Mouse (Mus musculus) A20 (cell line): ENCODE results near the gene E330017A01Rik.
"Not testable (repeated sequence)": the region's sequence is repeated elsewhere in the genome, so short reads cannot be mapped to it uniquely, and the experiment has no call there.

Experiments
- DNase-seq: peaks from one replicate; pipeline ENCODE4 v3.0.0-alpha.2; 2011; ENCODE audit warnings: low read depth, low spot score

E330017A01Rik gene

GRCm38 (mm10) chr16:58638689-58639175, at the start of gene E330017A01Rik:
Gene E330017A01Rik, minus strand, starts transcription at chr16:58638739.
- no peak for DNase-seq

GRCm38 (mm10) chr16:58685548-58686537, 47.3 kb upstream of the E330017A01Rik start:
- peak; percentile 85 for DNase-seq

GRCm38 (mm10) chr16:58684537-58684936, 46.0 kb upstream of the E330017A01Rik start:
- peak; percentile 51 for DNase-seq

- DNase-seq: no peak
Observed at GRCm38 (mm10) chr16:58683911-58684310, 45.4 kb upstream of the E330017A01Rik start.

GRCm38 (mm10) chr16:58682870-58683269, 44.3 kb upstream of the E330017A01Rik start:
- DNase-seq: no peak

GRCm38 (mm10) chr16:58682046-58682445, 43.5 kb upstream of the E330017A01Rik start:
- DNase-seq: no peak

- no peak for DNase-seq
Observed at GRCm38 (mm10) chr16:58678660-58679059, 40.1 kb upstream of the E330017A01Rik start.

GRCm38 (mm10) chr16:58677491-58677890, 39.0 kb upstream of the E330017A01Rik start:
- no peak for DNase-seq

GRCm38 (mm10) chr16:58676633-58677032, 38.1 kb upstream of the E330017A01Rik start:
- no peak for DNase-seq

GRCm38 (mm10) chr16:58676156-58676555, 37.6 kb upstream of the E330017A01Rik start:
- no peak for DNase-seq

- no peak for DNase-seq
Observed at GRCm38 (mm10) chr16:58675256-58675655, 36.7 kb upstream of the E330017A01Rik start.

GRCm38 (mm10) chr16:58673811-58674410, 35.4 kb upstream of the E330017A01Rik start:
- DNase-seq: no peak

GRCm38 (mm10) chr16:58672396-58672795, 33.9 kb upstream of the E330017A01Rik start:
- no peak for DNase-seq

- DNase-seq: no peak
Observed at GRCm38 (mm10) chr16:58671212-58671985, 32.9 kb upstream of the E330017A01Rik start.

GRCm38 (mm10) chr16:58670643-58671042, 32.1 kb upstream of the E330017A01Rik start:
- peak; percentile 65 for DNase-seq

GRCm38 (mm10) chr16:58669917-58670630, 31.5 kb upstream of the E330017A01Rik start, which contains the start of gene Cpox:
Gene Cpox, plus strand, starts transcription at chr16:58670292.
- peak; percentile 93 for DNase-seq

- no peak for DNase-seq
Observed at GRCm38 (mm10) chr16:58669264-58669663, 30.7 kb upstream of the E330017A01Rik start.

GRCm38 (mm10) chr16:58668586-58668985, 30.0 kb upstream of the E330017A01Rik start:
- DNase-seq: no peak

GRCm38 (mm10) chr16:58666681-58667080, 28.1 kb upstream of the E330017A01Rik start:
- DNase-seq: not testable (repeated sequence)

GRCm38 (mm10) chr16:58665137-58665536, 26.6 kb upstream of the E330017A01Rik start:
- not testable (repeated sequence) for DNase-seq

- no peak for DNase-seq
Observed at GRCm38 (mm10) chr16:58663816-58664215, 25.3 kb upstream of the E330017A01Rik start.
